Mouse (Mus musculus) G1E-ER4 (cell line): ENCODE data around the gene Syt10. TPM values are rescaled to one million over a fixed set of nuclear protein-coding genes. Genes with fewer than 3 reads are reported as not detected.

Source experiments
- GATA1 ChIP-seq: IDR thresholded peaks from one replicate; pipeline ENCODE4 v1.8.0; 2012; ENCODE audit warnings: low read length, inconsistent platforms
- polyA plus RNA-seq: library from polyadenylated mRNA; stranded (reverse); fragments of >175 nt; gene quantifications from 2 replicates; pipeline ENCODE4 v1.2.3, GENCODE M21; 2012

Syt10 gene
- not detected in 2 replicates for polyA plus RNA-seq

GRCm38 (mm10) chr15:89841364-89842017 lies at the start of gene Syt10:
Gene Syt10 (minus strand): TSS chr15:89841860.
- TF ChIP-seq GATA1, result no peak

DNA sequence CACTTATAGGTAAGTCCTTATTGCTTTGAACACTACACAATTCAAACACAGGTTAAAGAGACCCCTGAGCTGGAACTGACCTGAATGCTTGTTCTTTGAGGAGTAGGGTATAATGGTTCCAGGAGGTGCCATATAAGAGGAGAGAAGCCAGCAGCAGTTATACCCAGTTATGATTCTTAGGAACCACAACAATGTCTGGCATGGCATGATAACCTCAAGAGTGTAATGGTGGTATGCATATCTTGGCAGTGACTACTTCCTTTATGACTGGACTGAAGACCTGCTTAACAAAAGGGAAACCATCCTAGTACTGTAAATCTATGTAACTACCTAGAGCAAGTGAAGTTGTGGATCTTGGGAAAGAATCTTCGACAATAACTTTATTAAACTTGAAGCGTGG lies 42.1 kb upstream of the Syt10 start:
- TF ChIP-seq GATA1, result no peak

- no peak for TF ChIP-seq GATA1
These were observed 37.3 kb upstream of the Syt10 start for GRCm38 (mm10) chr15:89878981-89879380.

- no peak for TF ChIP-seq GATA1
These were observed 25.6 kb downstream of the Syt10 start for GRCm38 (mm10) chr15:89816098-89816497.

GRCm38 (mm10) chr15:89804478-89804877 lies 37.2 kb downstream of the Syt10 start:
- TF ChIP-seq GATA1, result no peak

DNA sequence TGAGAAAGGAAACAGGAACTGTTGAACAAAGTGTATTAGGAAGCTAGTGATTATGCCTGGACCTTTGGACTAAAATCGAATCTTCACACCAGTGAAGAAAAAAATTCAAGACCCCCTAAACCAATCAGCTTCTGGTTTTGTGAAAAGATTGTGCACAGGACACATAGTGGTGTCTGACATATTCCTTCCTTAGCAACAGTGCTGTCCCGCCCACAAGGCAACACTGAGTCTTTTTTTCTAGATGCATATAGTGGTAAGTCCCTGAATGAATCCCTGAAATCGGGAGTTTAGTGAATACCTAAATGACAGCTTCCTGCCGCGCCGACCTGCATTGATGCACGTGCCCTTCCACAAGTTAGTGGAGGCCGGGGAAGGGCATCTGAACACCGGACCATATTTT lies 61.7 kb downstream of the Syt10 start:
- no peak for TF ChIP-seq GATA1

GRCm38 (mm10) chr15:89733611-89734010 lies 108.0 kb downstream of the Syt10 start:
- no peak for TF ChIP-seq GATA1

Other genes starting within 250 kb of the Syt10 start
- gene Rabl2, start 249.9 kb downstream of the Syt10 start, polyA plus RNA-seq, result 9.2 and 12.9 TPM in 2 replicates